31 mouse cellular contexts compared by ENCODE assay signal in genomic region chr12:86761036-86761435, GRCm38 (mm10). TPM values are rescaled to one million over a fixed set of nuclear protein-coding genes. Genes with fewer than 3 reads are reported as not detected.
A peak's percentile ranks its signal among the peaks of the same experiment; 100 is the strongest.
DNase-seq lines count a peak whose midpoint lies in the region; ATAC-seq and TF ChIP-seq lines count a peak whose summit lies in the region.
"Had no signal": no experiment of that assay in that cellular context is flagged by ENCODE, and none has a peak within 500 bp of the region (broad histone marks: within the 10 kb centered on the region; RNA-seq: fewer than 3 reads in every experiment).

No protein-coding gene starts in this region.

- H3K27me3 ChIP-seq in heart, embryonic 13.5 days (replicated peaks), result 0 out of 2 replicates have a peak, but pooled peaks cover 2% of the 10 kb centered on the region
- H3K27me3 ChIP-seq in testis, adult 2 months (ENCODE audit: control insufficient read depth, insufficient read depth, low read length), result no peaks in the 10 kb centered on the region
- H3K27me3 ChIP-seq: embryonic facial prominence, embryonic 13.5 days; embryonic facial prominence, embryonic 15.5 days; forebrain, embryonic 12.5 days had no signal

- peaks cover 6% of the 10 kb centered on the region for H3K9me3 ChIP-seq in heart, embryonic 13.5 days
- H3K9me3 ChIP-seq: embryonic facial prominence, embryonic 15.5 days; G1E had no signal

- TF ChIP-seq POLR2A in testis, adult 2 months (IDR thresholded peaks at IDR 0.05; ENCODE audit: control insufficient read depth, low read depth, low read length), result no peak

- H3K27ac ChIP-seq in heart, embryonic 13.5 days (replicated peaks), result no peak overlapping the region
- no peak overlapping the region for H3K27ac ChIP-seq in testis, adult 2 months (ENCODE audit: control insufficient read depth, insufficient read depth, low read depth, low read length)
- H3K27ac ChIP-seq: embryonic facial prominence, embryonic 13.5 days; embryonic facial prominence, embryonic 15.5 days; forebrain, embryonic 10.5 days; forebrain, embryonic 12.5 days had no signal

- no peaks in the 10 kb centered on the region for H3K4me1 ChIP-seq in heart, embryonic 13.5 days
- peaks cover 10% of the 10 kb centered on the region for H3K4me1 ChIP-seq in testis, adult 2 months (ENCODE audit: control insufficient read depth, insufficient read depth, low read length)
- H3K4me1 ChIP-seq: embryonic facial prominence, embryonic 13.5 days; embryonic facial prominence, embryonic 15.5 days; forebrain, embryonic 10.5 days; forebrain, embryonic 12.5 days had no signal

- DNase-seq in heart, adult 9 months (ENCODE audit: low spot score in 2 of 2), result no peak
- no peak for DNase-seq in testis, postnatal 14 days (ENCODE audit: low spot score)
- DNase-seq in R1 (ENCODE audit: low read depth, low spot score), result peak; percentile 48
- no peak for DNase-seq in ovary, postnatal 10 days (ENCODE audit: low spot score)
- DNase-seq in thymus, postnatal 10 days (ENCODE audit: low spot score in 2 of 2), result no peak
- DNase-seq: adrenal gland, adult 2 months; adrenal gland, postnatal 10 days; adrenal gland, postnatal 25 days; B cell, adult 2 months; cerebellum, adult 11 months; cerebellum, adult 18-20 months; cerebellum, adult 8-10 months; cerebellum, adult 9-11 months; cerebellum, postnatal 14 days; cerebellum, postnatal 36 days; embryo, embryonic 11 days had no signal

- no peak for TF ChIP-seq CTCF in testis, adult 2 months (IDR thresholded peaks at IDR 0.05; ENCODE audit: control insufficient read depth, insufficient read depth, insufficient replicate concordance, low read depth, low read length)

- WGBS in heart, embryonic 13.5 days, result 56% methylated on average over 13 of the region's 13 CpGs

- H3K4me2 ChIP-seq in heart, embryonic 13.5 days, result peak overlapping the region; percentile 27
- H3K4me2 ChIP-seq: embryonic facial prominence, embryonic 13.5 days; embryonic facial prominence, embryonic 15.5 days; forebrain, embryonic 12.5 days had no signal

- H3K4me3 ChIP-seq in heart, embryonic 13.5 days, result no peak overlapping the region
- H3K4me3 ChIP-seq in testis, adult 2 months (ENCODE audit: control insufficient read depth, low read depth, low read length), result peak overlapping the region; percentile 13; the same call in 1 of the 2 replicates
- H3K4me3 ChIP-seq: embryonic facial prominence, embryonic 13.5 days; embryonic facial prominence, embryonic 15.5 days; erythroblast, embryonic 14.5 days; forebrain, embryonic 10.5 days; forebrain, embryonic 12.5 days had no signal

- no peaks in the 10 kb centered on the region for H3K36me3 ChIP-seq in heart, embryonic 13.5 days
- H3K36me3 ChIP-seq in testis, adult 2 months (ENCODE audit: control insufficient read depth, insufficient read depth, low read length), result no peaks in the 10 kb centered on the region
- H3K36me3 ChIP-seq: embryonic facial prominence, embryonic 13.5 days; embryonic facial prominence, embryonic 15.5 days; forebrain, embryonic 10.5 days; forebrain, embryonic 12.5 days; G1E had no signal

- H3K9ac ChIP-seq in heart, embryonic 13.5 days, result no peak overlapping the region
- H3K9ac ChIP-seq: embryonic facial prominence, embryonic 13.5 days; embryonic facial prominence, embryonic 15.5 days; forebrain, embryonic 12.5 days had no signal

- ATAC-seq in heart, embryonic 13.5 days (ENCODE audit: extremely low read depth, insufficient number of reproducible peaks, low FRiP score, low TSS enrichment), result no peak
- ATAC-seq: activated CD4-positive, CD25-positive, alpha-beta regulatory T cell, adult 4 months; CD4-positive, CD25-positive, alpha-beta regulatory T cell, adult 4 months; forebrain, embryonic 14.5 days; forebrain, embryonic 16.5 days; Patski had no signal

RNA-seq across cellular contexts. Expression of gene Lrrc74a, which starts 26.9 kb away (rescaled TPM):
- polyA plus RNA-seq in heart, embryonic 13.5 days (2015; fragmentation: Nextera tagmentation; extraction: Ambion mirVana), result not detected in 2 replicates
- polyA plus RNA-seq in testis, adult 2 months (2012; rRNA removed), result 75.3 and 76.4 TPM in 2 replicates
- polyA plus RNA-seq: activated CD4-positive, CD25-positive, alpha-beta regulatory T cell, adult 4 months; adrenal gland, adult 2 months; brain, embryonic 14.5 days; CD4-positive, CD25-positive, alpha-beta regulatory T cell, adult 4 months; embryonic facial prominence, embryonic 11.5 days; embryonic facial prominence, embryonic 13.5 days; embryonic facial prominence, embryonic 15.5 days; erythroblast, embryonic 14.5 days; forebrain, embryonic 10.5 days; forebrain, embryonic 12.5 days; forebrain, embryonic 14.5 days; forebrain, embryonic 16.5 days; G1E; Patski had no signal

RNA-seq across cellular contexts. Expression of gene Angel1, which starts 34.8 kb away (rescaled TPM):
- polyA plus RNA-seq in heart, embryonic 13.5 days (2015; fragmentation: Nextera tagmentation; extraction: Ambion mirVana), result 9.6 TPM in 2 replicates
- 188 and 191 TPM in 2 replicates for polyA plus RNA-seq in testis, adult 2 months (2012; rRNA removed)

Comparison
In these comparisons a context has a peak if more than half of its experiments do, and no peak if none do; other contexts are left out.
1. RNA of gene Lrrc74a, which starts 26.9 kb away (polyA plus RNA-seq): 75.3 to 76.4 TPM in testis, adult 2 months; not detected in heart, embryonic 13.5 days; every median in the first group is over 10 times any median in the second.
2. RNA of gene Angel1, which starts 34.8 kb away (polyA plus RNA-seq): 188 to 191 TPM in testis, adult 2 months; 9.6 TPM in heart, embryonic 13.5 days; every median in the first group is over 10 times any median in the second.